Mouse (Mus musculus): ENCODE measurements around the gene Mrtfa.

DNA sequence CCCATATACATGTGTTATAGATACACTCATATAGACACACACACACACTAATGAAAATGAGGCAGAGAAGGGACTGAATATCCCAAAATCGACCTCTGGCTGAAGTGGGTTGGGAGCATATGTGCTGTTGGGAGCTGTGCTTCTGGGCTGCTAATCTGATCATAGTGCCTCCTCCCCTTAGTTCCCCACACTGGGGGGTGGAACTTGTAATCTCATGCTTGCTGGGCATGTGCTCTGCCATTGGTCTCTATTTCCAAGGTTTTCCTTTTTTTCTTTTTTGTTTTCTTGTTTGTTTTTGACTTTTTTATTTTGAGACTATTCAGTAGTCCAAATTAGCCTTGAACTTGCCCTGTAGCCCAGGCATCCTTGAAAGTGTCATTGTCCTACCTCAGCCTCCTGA, 202.2 kb downstream of the Mrtfa start:
- TF ChIP-seq CTCF (IDR thresholded peaks at IDR 0.05; ENCODE audit: low read depth): no peak
- no peak for TF ChIP-seq EP300 (IDR thresholded peaks at IDR 0.05; ENCODE audit: low read depth)
